Mouse (Mus musculus) ES-E14 (cell line): ENCODE results near the gene Rpl39. TPM values are rescaled to one million over a fixed set of nuclear protein-coding genes. Genes with fewer than 3 reads are reported as not detected.
A peak's percentile ranks its signal among the peaks of the same experiment; 100 is the strongest.

Experiments used
- DNase-seq: peaks from one replicate; pipeline ENCODE4 v3.0.0-alpha.2; 2013; ENCODE audit warnings: low read depth, low spot score
- H3K27ac ChIP-seq: 2 replicates; pipeline ENCODE4 v1.5.1; 2012; ENCODE audit warnings: low read depth, mild to moderate bottlenecking, low read length, moderate library complexity, mixed read lengths; ENCODE audit not compliant: poor library complexity, insufficient read depth, severe bottlenecking
- H3K36me3 ChIP-seq: 2 replicates; pipeline ENCODE4 v1.6.1; 2012; ENCODE audit warnings: mild to moderate bottlenecking, low read length, moderate library complexity, mixed read lengths; ENCODE audit not compliant: control insufficient read depth, poor library complexity, insufficient read depth, severe bottlenecking
- H3K4me1 ChIP-seq, 2 experiments: fragments of 150-350 bp in 1 of 2; sonication (generic) in 1 of 2; 2 replicates each; pipeline ENCODE4 v1.6.1; 2012; ENCODE audit warnings: low read length in 2 of 2, mild to moderate bottlenecking in 1 of 2, mixed read lengths in 1 of 2; ENCODE audit not compliant: control insufficient read depth in 2 of 2, insufficient read depth in 2 of 2, poor library complexity in 1 of 2
- H3K4me3 ChIP-seq, 2 experiments: fragments of 150-350 bp in 1 of 2; sonication (generic) in 1 of 2; 2 replicates each; pipeline ENCODE4 v1.5.1; 2012; ENCODE audit warnings: low read length in 2 of 2, low read depth in 1 of 2, mild to moderate bottlenecking in 1 of 2, mixed read lengths in 1 of 2; ENCODE audit not compliant: insufficient read depth in 1 of 2, poor library complexity in 1 of 2, severe bottlenecking in 1 of 2
- H3K9ac ChIP-seq: 2 replicates; pipeline ENCODE4 v1.6.1; 2012; ENCODE audit warnings: low read depth, mild to moderate bottlenecking, low read length, mixed read lengths; ENCODE audit not compliant: poor library complexity, insufficient read depth, severe bottlenecking
- H3K9me3 ChIP-seq: fragments of 150-350 bp; sonication (generic); 2 replicates; pipeline ENCODE4 v1.6.1; 2012; ENCODE audit warnings: low read depth, mild to moderate bottlenecking, low read length; ENCODE audit not compliant: control insufficient read depth, insufficient read depth
- CHD2 ChIP-seq: IDR thresholded peaks from 2 replicates; pipeline ENCODE4 v1.6.1; 2014; ENCODE audit warnings: mild to moderate bottlenecking, low read depth, low read length, inconsistent platforms
- HCFC1 ChIP-seq: IDR thresholded peaks from 2 replicates; pipeline ENCODE4 v1.6.1; 2012; ENCODE audit warnings: low read length, inconsistent platforms, borderline replicate concordance; ENCODE audit not compliant: insufficient read depth
- MAFK ChIP-seq: IDR thresholded peaks from 2 replicates; pipeline ENCODE4 v1.6.1; 2014; ENCODE audit warnings: mild to moderate bottlenecking, low read depth, low read length, inconsistent platforms; ENCODE audit not compliant: insufficient read depth
- ZC3H11A ChIP-seq: IDR thresholded peaks from 2 replicates; pipeline ENCODE4 v1.6.1; 2012; ENCODE audit warnings: low read depth, mild to moderate bottlenecking, inconsistent platforms, low read length, borderline replicate concordance
- ZNF384 ChIP-seq: IDR thresholded peaks from 2 replicates; pipeline ENCODE4 v1.6.1; 2012; ENCODE audit warnings: low read depth, low read length, inconsistent platforms
- in situ Hi-C, 2 experiments: fragments of 600-800 bp; cut with MboI; formaldehyde crosslinking; loops; one replicate each; pipeline ENCODE4 v1.15.1; 2025; ENCODE audit warnings: low sequenced_read_pairs in 2 of 2, inconsistent platforms in 1 of 2; ENCODE audit not compliant: unreplicated experiment in 2 of 2
- total RNA-seq: library from RNA; depleted of rRNA; stranded (reverse); fragments of 300-350 nt; gene quantifications from 2 replicates; pipeline ENCODE4 v1.2.3, GENCODE M21; 2012

The Rpl39 gene
- total RNA-seq, 1 experiment = 1,684 TPM

GRCm38 (mm10) chrX:37119585-37119984 lies 34.4 kb upstream of the Rpl39 start:
- H3K9me3 ChIP-seq = no peaks in the 10 kb centered on the region
- in situ Hi-C loops = no loop called here
- no peaks in the 10 kb centered on the region for H3K36me3 ChIP-seq
- H3K4me3 ChIP-seq = no peak overlapping the region
- H3K9ac ChIP-seq = no peak overlapping the region
- DNase-seq = no peak
- TF ChIP-seq MAFK = no peak
- no peak for TF ChIP-seq CHD2
- TF ChIP-seq ZC3H11A = no peak
- no peak for TF ChIP-seq ZNF384
- no peak for TF ChIP-seq HCFC1
- H3K4me1 ChIP-seq = no peaks in the 10 kb centered on the region
- no peak overlapping the region for H3K27ac ChIP-seq

GRCm38 (mm10) chrX:37117085-37117484 lies 31.9 kb upstream of the Rpl39 start:
- no peak overlapping the region for H3K27ac ChIP-seq
- H3K9me3 ChIP-seq = no peaks in the 10 kb centered on the region
- H3K4me3 ChIP-seq = no peak overlapping the region
- H3K36me3 ChIP-seq = no peaks in the 10 kb centered on the region
- in situ Hi-C loops = no loop called here
- no peak for TF ChIP-seq ZNF384
- TF ChIP-seq HCFC1 = no peak
- TF ChIP-seq MAFK = no peak
- no peak for TF ChIP-seq CHD2
- TF ChIP-seq ZC3H11A = no peak
- no peak for DNase-seq
- no peak overlapping the region for H3K9ac ChIP-seq
- H3K4me1 ChIP-seq = no peaks in the 10 kb centered on the region

- TF ChIP-seq MAFK (no peak), HCFC1 (no peak), ZNF384 (no peak), ZC3H11A (no peak), CHD2 (no peak)
- H3K4me3 ChIP-seq = no peak overlapping the region
- in situ Hi-C loops = no loop called here
Measured at GRCm38 (mm10) chrX:37110881-37111193, 25.6 kb upstream of the Rpl39 start.

GRCm38 (mm10) chrX:37110193-37110880 lies 25.1 kb upstream of the Rpl39 start, which contains the start of gene Upf3b:
Gene Upf3b (minus strand): TSS chrX:37110322.
- DNase-seq = peak; percentile 91
- in situ Hi-C loops = no loop called here
- H3K9me3 ChIP-seq = no peaks in the 10 kb centered on the region
- H3K4me3 ChIP-seq = peak within 1 kb of the TSS; percentile 80 to 93
- H3K9ac ChIP-seq = peak within 1 kb of the TSS; percentile 93
- H3K27ac ChIP-seq = peak within 1 kb of the TSS; percentile 66
- TF ChIP-seq CHD2 (peak; percentile 89), HCFC1 (peak; percentile 87), ZC3H11A (no peak), MAFK (no peak)
- no peaks in the 10 kb centered on the region for H3K4me1 ChIP-seq
- H3K36me3 ChIP-seq = no peaks in the 10 kb centered on the region; the same call in 1 of the 2 replicates

More at GRCm38 (mm10) chrX:37110881-37111193, 25.6 kb upstream of the Rpl39 start:
- no peak overlapping the region for H3K27ac ChIP-seq
- H3K9ac ChIP-seq = no peak overlapping the region
- no peaks in the 10 kb centered on the region for H3K4me1 ChIP-seq
- no peak for DNase-seq
- no peaks in the 10 kb centered on the region for H3K9me3 ChIP-seq
- no peaks in the 10 kb centered on the region; the same call in 1 of the 2 replicates for H3K36me3 ChIP-seq
